Mouse (Mus musculus): ENCODE measurements around the gene Gm12695.

The Gm12695 gene

DNA sequence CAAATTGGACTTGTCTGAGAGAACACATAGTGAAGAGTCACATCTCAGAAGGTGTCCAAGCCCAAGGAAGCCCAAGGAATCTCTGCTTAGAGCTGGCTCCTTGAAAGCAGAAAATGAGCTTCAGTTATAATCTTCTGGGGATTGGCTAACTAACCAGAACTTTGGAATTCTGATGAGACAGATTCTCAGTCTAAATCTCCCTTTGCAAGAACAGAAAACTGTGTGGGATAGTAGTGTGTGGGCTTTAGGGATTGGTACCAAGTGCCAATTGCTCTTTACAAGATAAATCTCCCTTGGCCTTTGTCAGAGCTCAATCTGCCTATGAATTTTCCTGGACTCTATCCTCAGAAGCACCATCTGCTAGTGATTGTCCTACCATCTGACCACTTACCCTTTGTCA is 66.5 kb downstream of the Gm12695 start:
- in situ Hi-C loops (cut with MboI; ENCODE audit: low pct_unique_long_range_greater_than_20kb in 1 of 2, low sequenced_read_pairs in 2 of 2, unreplicated experiment in 1 of 2), result no loop called here

DNA sequence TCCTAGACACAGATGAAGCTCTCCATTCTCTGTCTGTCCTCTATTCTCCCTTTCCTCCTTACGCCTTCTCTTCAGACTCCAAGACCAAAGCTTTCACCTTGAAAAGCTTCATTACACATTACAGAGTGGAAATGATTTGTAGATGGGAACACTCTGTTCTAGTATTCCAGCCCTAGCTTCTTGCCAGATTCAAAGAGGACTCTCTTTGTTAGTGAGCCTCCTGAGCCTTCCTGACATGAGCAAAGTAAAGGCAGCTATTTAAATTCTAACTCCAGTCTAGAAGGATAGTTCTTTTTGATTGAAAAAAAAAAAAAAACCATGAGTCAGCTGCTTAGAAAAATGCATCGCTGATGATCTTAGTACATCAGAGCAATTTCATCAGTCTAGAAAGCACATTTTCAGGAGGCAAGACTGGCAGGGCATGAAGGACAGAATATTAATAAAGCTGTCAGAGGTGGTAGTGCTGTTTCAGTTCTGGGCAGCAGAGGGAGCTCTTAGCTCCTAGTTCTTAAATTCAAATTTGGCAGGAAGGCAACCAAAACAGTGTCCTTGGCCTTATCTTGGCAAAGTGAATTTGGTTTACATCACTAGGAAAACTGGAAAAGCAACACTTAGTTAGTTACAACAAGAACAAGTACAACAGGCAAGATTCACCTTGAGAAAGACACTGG is 79.6 kb downstream of the Gm12695 start:
- in situ Hi-C loops (cut with MboI; ENCODE audit: low pct_unique_long_range_greater_than_20kb in 1 of 2, low sequenced_read_pairs in 2 of 2, unreplicated experiment in 1 of 2), result no loop called here

DNA sequence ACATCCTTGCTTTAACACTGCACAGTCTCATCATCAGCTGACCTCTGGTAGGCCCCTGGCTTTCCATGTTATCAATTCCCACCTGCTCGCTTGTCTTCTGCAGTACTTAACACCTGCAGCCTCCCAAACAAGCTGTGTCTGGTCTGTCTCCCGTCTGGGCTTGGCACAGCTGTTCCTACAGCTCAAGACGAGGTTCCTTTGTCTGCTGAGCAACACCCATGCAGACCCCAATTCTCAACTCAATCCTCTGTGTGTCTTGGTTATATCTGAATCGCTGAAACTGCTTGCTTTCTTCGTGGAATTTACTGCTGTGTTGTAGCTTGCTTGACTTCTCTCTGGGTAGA is 86.8 kb downstream of the Gm12695 start:
- in situ Hi-C loops (cut with MboI; ENCODE audit: low pct_unique_long_range_greater_than_20kb in 1 of 2, low sequenced_read_pairs in 2 of 2, unreplicated experiment in 1 of 2), result no loop called here

DNA sequence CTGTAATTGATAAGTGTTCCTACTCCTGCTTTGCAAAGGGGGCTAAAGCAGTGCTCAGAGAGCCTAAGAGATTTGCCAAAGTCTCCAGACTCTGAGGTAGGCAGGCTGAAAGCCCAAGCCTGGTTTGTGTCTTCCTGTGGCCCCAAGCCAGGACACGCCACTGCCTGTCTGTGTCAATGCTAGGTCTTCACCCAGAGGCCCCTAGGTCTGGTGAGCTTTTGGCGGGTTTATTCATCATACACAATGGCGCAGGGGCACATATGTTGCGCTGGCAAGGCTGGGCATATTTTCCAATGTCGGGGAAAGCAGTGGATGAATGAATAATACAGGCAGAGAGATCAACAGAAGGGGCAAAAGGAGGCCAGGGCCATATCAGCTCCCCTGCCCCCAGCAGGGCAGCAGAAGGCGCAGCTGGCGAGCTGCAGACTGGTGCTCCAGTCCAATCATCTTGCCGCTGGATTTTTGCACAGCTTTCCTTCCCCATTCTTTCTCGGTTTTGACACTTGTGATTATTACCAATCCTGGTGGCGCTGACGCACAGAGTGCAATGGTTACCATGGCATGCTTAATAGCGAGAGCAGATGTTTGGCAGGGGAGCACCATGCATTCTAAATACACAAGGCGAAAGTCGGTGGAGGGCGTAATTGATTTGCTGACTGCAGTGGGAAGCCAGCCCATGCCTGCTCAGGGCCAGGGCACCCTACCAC is 87.3 kb downstream of the Gm12695 start:
- in situ Hi-C loops (cut with MboI; ENCODE audit: low pct_unique_long_range_greater_than_20kb in 1 of 2, low sequenced_read_pairs in 2 of 2, unreplicated experiment in 1 of 2), result no loop called here

GRCm38 (mm10) chr4:96696614-96697360 is 88.2 kb downstream of the Gm12695 start:
- in situ Hi-C loops (cut with MboI; ENCODE audit: low pct_unique_long_range_greater_than_20kb in 1 of 2, low sequenced_read_pairs in 2 of 2, unreplicated experiment in 1 of 2), result no loop called here

DNA sequence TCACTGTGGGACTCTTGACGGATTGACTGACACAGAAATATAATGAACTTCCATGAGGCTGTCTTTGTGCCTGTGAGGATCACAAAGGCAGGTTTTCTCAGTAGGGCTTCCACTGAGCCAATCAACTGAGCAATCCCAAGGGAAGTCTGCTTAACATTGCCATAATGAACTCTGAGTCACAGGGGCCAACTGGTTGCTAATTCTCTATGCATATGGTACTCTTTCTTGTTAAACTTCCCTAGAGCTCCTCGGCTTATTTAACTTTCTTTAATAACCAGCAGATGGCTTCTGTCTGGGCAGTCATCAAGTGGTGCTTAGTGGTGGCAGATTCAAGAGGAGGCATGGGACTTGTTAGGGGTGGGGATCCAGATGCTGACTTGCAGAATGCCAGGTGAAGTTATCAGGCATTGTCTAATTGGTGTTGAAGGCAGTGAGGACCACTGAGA is 97.6 kb downstream of the Gm12695 start:
- in situ Hi-C loops (cut with MboI; ENCODE audit: low pct_unique_long_range_greater_than_20kb in 1 of 2, low sequenced_read_pairs in 2 of 2, unreplicated experiment in 1 of 2), result loop anchor here in 1 of 2 experiments (10.0 kb wide), 1 partner anchor 413 kb away; no protein-coding TSS in a partner anchor

DNA sequence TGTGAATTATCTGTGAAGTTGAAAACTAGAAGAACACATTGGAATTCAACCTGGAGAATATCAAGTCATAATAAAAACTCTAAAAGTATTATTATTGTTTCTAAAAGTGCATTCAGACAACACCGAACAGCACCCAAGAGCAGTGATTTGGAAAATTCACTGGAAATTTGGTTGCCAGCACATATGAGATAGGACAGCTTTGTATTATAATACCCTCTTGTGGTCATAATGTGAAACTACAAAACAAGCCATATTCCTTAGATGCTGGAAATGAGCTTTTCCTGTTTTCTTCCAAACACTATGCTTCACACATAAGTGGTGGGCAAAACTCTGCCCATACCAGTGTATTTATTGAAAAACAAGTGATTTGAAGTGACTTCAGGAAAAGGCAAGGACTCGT is 101.5 kb downstream of the Gm12695 start:
- in situ Hi-C loops (cut with MboI; ENCODE audit: low pct_unique_long_range_greater_than_20kb in 1 of 2, low sequenced_read_pairs in 2 of 2, unreplicated experiment in 1 of 2), result loop anchor here in 1 of 2 experiments (10.0 kb wide), 1 partner anchor 409 kb away; no protein-coding TSS in a partner anchor

- in situ Hi-C loops (cut with MboI; ENCODE audit: low pct_unique_long_range_greater_than_20kb in 1 of 2, low sequenced_read_pairs in 2 of 2, unreplicated experiment in 1 of 2), result loop anchor here in 1 of 2 experiments (10.0 kb wide), 1 partner anchor 406 kb away; no protein-coding TSS in a partner anchor
Measured at GRCm38 (mm10) chr4:96680966-96681365, 104.0 kb downstream of the Gm12695 start.

- in situ Hi-C loops (cut with MboI; ENCODE audit: low pct_unique_long_range_greater_than_20kb in 1 of 2, low sequenced_read_pairs in 2 of 2, unreplicated experiment in 1 of 2), result loop anchor here in 1 of 2 experiments (10.0 kb wide), 1 partner anchor 405 kb away; no protein-coding TSS in a partner anchor
Measured at GRCm38 (mm10) chr4:96680233-96680632, 104.8 kb downstream of the Gm12695 start.

Data from mouse embryonic stem cell (cell line).